Mouse (Mus musculus): ENCODE measurements around the gene Soga1.

The Soga1 gene

DNA sequence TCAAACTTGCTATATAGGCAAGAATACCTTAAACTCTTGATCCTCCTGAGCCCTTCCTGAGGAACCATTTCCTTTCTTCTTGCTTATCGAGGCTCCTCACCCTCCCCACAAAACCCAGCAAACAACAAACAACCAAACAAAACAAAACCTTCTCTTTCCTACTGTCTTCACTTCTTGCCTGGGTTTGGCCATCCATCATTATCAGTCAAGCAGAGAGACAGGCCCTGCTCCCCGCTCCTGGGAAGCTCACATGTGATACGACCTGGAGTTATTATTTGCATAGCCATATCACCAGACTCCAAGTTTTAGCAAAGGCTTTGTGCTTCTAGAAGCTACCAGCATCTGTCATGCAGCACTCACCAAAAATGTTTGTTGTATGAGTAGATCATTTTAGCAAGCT, 91.7 kb downstream of the Soga1 start:
- DNase-seq (ENCODE audit: low spot score in 2 of 2) = no peak

DNA sequence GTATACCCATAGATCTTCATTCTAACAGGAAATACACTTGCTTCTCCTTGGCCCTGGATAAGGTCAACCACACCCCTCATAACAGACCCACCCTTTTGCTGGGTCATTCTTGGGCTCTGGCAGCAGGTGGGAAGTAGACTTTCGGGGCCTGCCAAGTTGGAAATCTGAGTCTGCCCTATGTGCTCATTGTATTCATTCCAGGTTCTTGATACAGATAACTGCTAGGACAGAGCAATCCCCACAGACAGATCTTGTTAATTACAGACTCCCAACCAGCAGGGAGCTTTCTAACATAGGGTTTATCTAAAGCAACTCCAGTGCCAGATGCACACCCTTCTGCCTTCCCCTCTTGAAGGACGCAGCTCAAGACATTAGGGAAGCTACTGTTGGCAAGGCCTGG, 96.2 kb downstream of the Soga1 start:
- DNase-seq (ENCODE audit: low spot score in 2 of 2) = peak; percentile 42 to 50

GRCm38 (mm10) chr2:156981291-156981690, 97.8 kb downstream of the Soga1 start:
- DNase-seq (ENCODE audit: low spot score in 2 of 2) = no peak

- DNase-seq (ENCODE audit: low spot score in 2 of 2) = no peak
Measured at GRCm38 (mm10) chr2:156980059-156980458, 99.0 kb downstream of the Soga1 start.

DNA sequence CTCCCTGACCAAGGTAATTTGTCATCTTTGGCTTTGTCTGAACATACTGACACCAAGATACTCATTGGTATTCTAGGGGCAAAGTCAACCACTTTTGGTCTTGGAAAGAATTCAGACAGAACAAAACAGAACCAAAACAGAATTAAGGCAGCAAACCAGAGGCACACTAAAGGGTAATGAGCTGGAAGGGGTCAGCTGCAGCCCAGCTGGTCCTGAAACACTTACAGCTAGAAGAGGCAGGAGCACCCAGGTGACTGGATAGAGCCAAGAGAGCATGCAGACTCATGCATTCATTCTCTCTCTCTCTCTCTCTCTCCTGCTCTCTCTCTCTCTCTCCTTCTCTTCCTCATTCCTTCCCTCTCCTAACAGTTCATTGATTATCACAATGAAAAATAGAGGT, 102.3 kb downstream of the Soga1 start:
- no peak for DNase-seq (ENCODE audit: low spot score in 2 of 2)

DNA sequence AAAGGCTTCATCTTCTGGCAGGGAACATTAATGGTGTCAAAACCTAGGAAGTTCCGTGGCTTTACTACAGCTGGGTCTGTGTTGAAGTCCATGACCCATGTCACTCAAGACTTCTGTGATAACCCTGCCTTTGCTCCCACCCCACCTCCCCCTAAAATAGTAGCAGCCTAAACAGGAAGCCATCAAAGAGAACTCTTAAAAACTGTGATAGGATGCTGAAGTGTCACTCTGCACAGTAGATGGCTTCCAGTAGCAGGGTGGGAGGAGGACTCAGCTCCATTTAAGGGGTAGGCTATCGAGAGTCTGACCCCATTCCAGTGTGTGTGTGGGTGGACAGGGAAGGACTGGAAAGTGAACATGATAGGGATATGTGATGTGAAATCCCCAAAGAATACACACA, 104.1 kb downstream of the Soga1 start:
- DNase-seq (ENCODE audit: low spot score in 2 of 2) = peak in 1 of 2 experiments; percentile 5

- peak; percentile 12 to 21 for DNase-seq (ENCODE audit: low spot score in 2 of 2)
Measured at GRCm38 (mm10) chr2:156973316-156974100, 105.5 kb downstream of the Soga1 start.

DNA sequence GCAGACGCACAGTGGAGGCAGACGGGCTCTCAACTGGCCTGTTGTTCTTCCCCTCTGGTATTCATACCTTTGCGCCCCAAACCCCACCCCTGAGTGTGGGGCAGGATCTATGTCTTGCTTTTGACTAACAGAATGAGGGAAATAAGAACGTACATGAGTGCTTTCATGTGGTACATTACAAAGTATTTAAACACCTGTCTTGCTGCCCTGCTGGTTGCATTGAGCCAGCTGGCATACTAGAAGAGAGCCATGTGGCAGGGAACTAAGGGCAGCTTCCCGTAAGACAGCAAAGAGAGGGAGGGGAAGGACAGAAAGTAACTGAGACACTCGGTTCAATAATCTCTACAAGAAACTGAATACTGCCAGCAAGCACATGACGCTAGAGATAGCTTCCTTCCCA, 108.8 kb downstream of the Soga1 start:
- DNase-seq (ENCODE audit: low spot score in 2 of 2) = no peak

- DNase-seq (ENCODE audit: low spot score in 2 of 2) = no peak
Measured at GRCm38 (mm10) chr2:156968501-156968900, 110.6 kb downstream of the Soga1 start.

- DNase-seq (ENCODE audit: low spot score in 2 of 2) = peak; percentile 13
Measured at GRCm38 (mm10) chr2:156967388-156967787, 111.7 kb downstream of the Soga1 start.
